Comparison of ENCODE assay signal across 8 mouse cellular contexts in genomic region chr2:132143943-132144927, GRCm38 (mm10). TPM values are rescaled to one million over a fixed set of nuclear protein-coding genes. Genes with fewer than 3 reads are reported as not detected.
DNase-seq lines count a peak whose midpoint lies in the region; ATAC-seq and TF ChIP-seq lines count a peak whose summit lies in the region.

No protein-coding gene starts in this region.

- peak; percentile 28 for DNase-seq in lung, embryonic 14.5 days
- no peak for DNase-seq in lung, postnatal 25 days (ENCODE audit: low spot score)
- peak; percentile 62 for DNase-seq in forebrain, embryonic 11.5 days (ENCODE audit: low spot score)
- DNase-seq in testis, postnatal 10 days (ENCODE audit: low spot score) = peak; percentile 44
- DNase-seq in ovary, adult 18-20 months (ENCODE audit: low spot score) = no peak

- H3K4me2 ChIP-seq in lung, embryonic 14.5 days = peak overlapping the region; percentile 89
- peak overlapping the region; percentile 94 for H3K4me2 ChIP-seq in forebrain, embryonic 11.5 days (ENCODE audit: low read depth, low read length, severe bottlenecking)

- H3K36me3 ChIP-seq in lung, embryonic 14.5 days (ENCODE audit: insufficient read depth) = no peaks in the 10 kb centered on the region
- H3K36me3 ChIP-seq in forebrain, embryonic 11.5 days (ENCODE audit: control insufficient read depth, insufficient read depth, low read length) = no peaks in the 10 kb centered on the region
- H3K36me3 ChIP-seq in megakaryocyte, embryonic 14.5 days (replicated peaks; ENCODE audit: low read length) = peaks cover 8% of the 10 kb centered on the region

- H3K9ac ChIP-seq in lung, embryonic 14.5 days = peak overlapping the region; percentile 76
- peak overlapping the region; percentile 72 for H3K9ac ChIP-seq in forebrain, embryonic 11.5 days (ENCODE audit: low read length)

- H3K9me3 ChIP-seq in lung, embryonic 14.5 days (ENCODE audit: low read depth, low read length) = no peaks in the 10 kb centered on the region
- no peaks in the 10 kb centered on the region for H3K9me3 ChIP-seq in forebrain, embryonic 11.5 days (ENCODE audit: control insufficient read depth, low read length)
- no peaks in the 10 kb centered on the region for H3K9me3 ChIP-seq in megakaryocyte, embryonic 14.5 days

- H3K4me1 ChIP-seq in lung, embryonic 14.5 days (ENCODE audit: insufficient read depth) = peaks cover 3% of the 10 kb centered on the region; the same call in 1 of the 2 replicates
- peaks cover 15% of the 10 kb centered on the region for H3K4me1 ChIP-seq in bone marrow macrophage, adult 2 months (ENCODE audit: control insufficient read depth, insufficient read depth, low read length)
- peaks cover 2% of the 10 kb centered on the region; the same call in 1 of the 2 replicates for H3K4me1 ChIP-seq in forebrain, embryonic 11.5 days (replicated peaks; ENCODE audit: control insufficient read depth, insufficient read depth, low read length)
- H3K4me1 ChIP-seq in megakaryocyte, embryonic 14.5 days = peaks cover 54% of the 10 kb centered on the region

- H3K27me3 ChIP-seq in lung, embryonic 14.5 days (ENCODE audit: insufficient read depth, low read length) = peaks cover 4% of the 10 kb centered on the region; the same call in 1 of the 2 replicates
- peaks cover 2% of the 10 kb centered on the region; the same call in 1 of the 2 replicates for H3K27me3 ChIP-seq in forebrain, embryonic 11.5 days (ENCODE audit: control insufficient read depth, insufficient read depth, low read length)
- H3K27me3 ChIP-seq in megakaryocyte, embryonic 14.5 days (replicated peaks) = peaks cover 5% of the 10 kb centered on the region

- TF ChIP-seq CTCF in lung, embryonic 14.5 days (IDR thresholded peaks at IDR 0.05; ENCODE audit: low read depth) = no peak
- TF ChIP-seq CTCF in bone marrow macrophage, adult 2 months (IDR thresholded peaks at IDR 0.05; ENCODE audit: low read depth, low read length) = no peak

- peak; percentile 40 for ATAC-seq in lung, embryonic 14.5 days (ENCODE audit: insufficient read depth)
- ATAC-seq in forebrain, embryonic 11.5 days (replicated peaks; ENCODE audit: low FRiP score) = peak; percentile 25
- peak; percentile 27 for ATAC-seq in inflammation-experienced regulatory T-cells, adult 6 months

- WGBS in lung, embryonic 14.5 days = 2% methylated on average over 66 of the region's 66 CpGs
- 1% methylated on average over 56 of the region's 66 CpGs for WGBS in forebrain, embryonic 11.5 days

- TF ChIP-seq POLR2A in bone marrow macrophage, adult 2 months (IDR thresholded peaks at IDR 0.05; ENCODE audit: borderline replicate concordance, low read depth, low read length) = no peak

- peak overlapping the region; percentile 84 for H3K4me3 ChIP-seq in lung, embryonic 14.5 days (ENCODE audit: low read depth, low read length)
- H3K4me3 ChIP-seq in bone marrow macrophage, adult 2 months (ENCODE audit: insufficient read depth, low read length) = peak overlapping the region; percentile 96
- peak overlapping the region; percentile 92 for H3K4me3 ChIP-seq in forebrain, embryonic 11.5 days (ENCODE audit: low read depth, low read length)
- H3K4me3 ChIP-seq in megakaryocyte, embryonic 14.5 days (replicated peaks) = peak overlapping the region; percentile 94

- peak overlapping the region; percentile 18; the same call in 1 of the 2 replicates for H3K27ac ChIP-seq in lung, embryonic 14.5 days (ENCODE audit: low read depth)
- H3K27ac ChIP-seq in bone marrow macrophage, adult 2 months (ENCODE audit: insufficient read depth, low read depth, low read length) = peak overlapping the region; percentile 15; the same call in 1 of the 2 replicates
- no peak overlapping the region for H3K27ac ChIP-seq in forebrain, embryonic 11.5 days (ENCODE audit: low read depth, low read length)

RNA-seq across cellular contexts. Expression of gene Slc23a2, which starts 0.7 kb away (rescaled TPM):
- polyA plus RNA-seq in lung, embryonic 14.5 days (2014; fragmentation: Nextera tagmentation; extraction: Ambion mirVana) = 13.8 and 17.3 TPM in 2 replicates
- 47.7 and 53.5 TPM in 2 replicates for polyA plus RNA-seq in bone marrow macrophage, adult 2 months (2012; ENCODE audit: insufficient read depth, insufficient read length, missing spikeins)
- polyA plus RNA-seq in forebrain, embryonic 11.5 days (2014; fragmentation: Nextera tagmentation; extraction: Ambion mirVana) = 13.5 and 14.2 TPM in 2 replicates
- 10 to 100 TPM; 11.6 to 12.1 (median 11.8) TPM for polyA plus RNA-seq in inflammation-experienced regulatory T-cells, adult 6 months (2017; shearing (Covaris generic))
- 0.23 TPM in 1 of 2 replicates, not detected in the other for polyA plus RNA-seq in megakaryocyte, embryonic 14.5 days (2012; ENCODE audit: insufficient read depth, low replicate concordance)

Comparison
In these comparisons a context has a peak if more than half of its experiments do, and no peak if none do; other contexts are left out.
1. DNase-seq: peak in lung, embryonic 14.5 days (single experiment), forebrain, embryonic 11.5 days (single experiment) and testis, postnatal 10 days (single experiment); none in lung, postnatal 25 days (single experiment) and ovary, adult 18-20 months (single experiment).
2. Peak in every context shown above with its lines, with median percentiles within 50 percentile points of each other: ATAC-seq and H3K4me3 ChIP-seq.